Comparison of ENCODE assay signal across 11 mouse cellular contexts in the genomic region with DNA sequence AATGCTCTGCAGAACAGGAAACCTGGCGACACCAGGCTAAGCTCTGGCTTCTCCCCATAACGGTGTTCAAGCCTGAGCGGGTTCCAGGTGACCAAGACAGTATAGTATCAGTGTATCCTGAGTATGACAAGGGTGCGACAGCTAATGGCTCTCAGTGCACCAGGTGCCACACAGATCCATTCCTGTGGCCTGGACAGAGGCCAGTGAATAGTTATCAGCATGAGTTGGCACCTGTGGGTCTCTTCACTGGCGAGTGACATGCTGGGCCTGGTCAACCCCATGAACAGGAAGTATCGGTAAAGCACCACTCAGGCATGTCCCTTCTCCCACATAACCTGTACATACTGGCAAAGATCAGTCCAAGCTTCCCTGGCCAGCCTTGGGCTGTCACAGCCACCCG.
"Had no signal": no experiment of that assay in that cellular context is flagged by ENCODE, and none has a peak within 500 bp of the region (broad histone marks: within the 10 kb centered on the region; RNA-seq: fewer than 3 reads in every experiment).

No protein-coding gene starts in this region.

- H3K27me3 ChIP-seq: intestine, embryonic 15.5 days; midbrain, embryonic 12.5 days; neural tube, embryonic 13.5 days had no signal

- H3K4me3 ChIP-seq: intestine, embryonic 15.5 days; left cerebral cortex, adult 2 months; midbrain, embryonic 12.5 days had no signal

- H3K27ac ChIP-seq: left cerebral cortex, adult 2 months had no signal

- H3K9me3 ChIP-seq: intestine, embryonic 15.5 days; midbrain, embryonic 12.5 days; neural tube, embryonic 13.5 days had no signal

- ATAC-seq: intestine, embryonic 15.5 days; lung, postnatal 0 days had no signal

- DNase-seq: kidney, adult 8-10 months; kidney, postnatal 25 days; lung, adult 2 months; lung, postnatal 4 days; right cerebral cortex, postnatal 14 days; thymus, postnatal 36 days had no signal

- H3K9ac ChIP-seq: midbrain, embryonic 12.5 days had no signal
